Mouse (Mus musculus): Measurements from ENCODE around the gene Syndig1l.

DNA sequence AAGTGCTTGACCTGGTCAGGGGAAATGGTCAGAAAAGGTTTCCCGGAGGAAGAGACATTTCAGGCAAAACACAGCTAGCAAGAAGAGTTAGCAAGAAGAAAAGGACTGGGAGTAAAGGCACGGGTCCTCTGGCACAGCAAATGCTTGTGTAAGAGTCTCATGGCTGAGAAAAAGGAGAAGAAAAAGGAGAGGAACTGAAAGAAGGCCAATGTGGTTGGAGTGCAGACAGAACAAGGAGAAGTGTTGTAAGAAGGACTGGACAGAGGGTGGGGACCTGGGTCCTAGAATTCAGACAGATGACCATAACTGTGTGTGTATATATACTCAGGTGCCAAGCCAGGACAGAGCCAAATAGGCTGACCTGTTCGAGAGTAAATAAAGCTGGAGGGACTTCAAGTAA, 49.5 kb upstream of the Syndig1l start:
- no peak for TF ChIP-seq CTCF (IDR thresholded peaks at IDR 0.05)
- TF ChIP-seq POLR2A (IDR thresholded peaks at IDR 0.05; ENCODE audit: insufficient read depth, low read depth, low read length) = no peak
